Mouse (Mus musculus) small intestine, adult 2 months (tissue): ENCODE measurements around the gene Pth1r.

ENCODE experiments used
- CTCF ChIP-seq: fragments of 200-500 bp; IDR thresholded peaks from 2 replicates; pipeline ENCODE4 v1.5.1; 2012; ENCODE audit warnings: low read depth, mild to moderate bottlenecking, control low read depth, inconsistent platforms, low read length, moderate library complexity, mixed read lengths; ENCODE audit not compliant: insufficient replicate concordance, insufficient read length; ENCODE audit errors: extremely low read depth
- POLR2A ChIP-seq: fragments of 200-500 bp; IDR thresholded peaks from 2 replicates; pipeline ENCODE4 v1.6.1; 2012; ENCODE audit warnings: low read depth, mild to moderate bottlenecking, control low read depth, inconsistent platforms, low read length, moderate library complexity

- TF ChIP-seq CTCF (no peak), POLR2A (no peak)
These were observed 57.6 kb downstream of the Pth1r start for GRCm38 (mm10) chr9:110689261-110689779.
